Mouse (Mus musculus): Measurements from ENCODE around the gene Sergef. TPM values are rescaled to one million over a fixed set of nuclear protein-coding genes. Genes with fewer than 3 reads are reported as not detected.

The Sergef gene
- polyA plus RNA-seq, 2 experiments, result 3.3 to 5.5 TPM

DNA sequence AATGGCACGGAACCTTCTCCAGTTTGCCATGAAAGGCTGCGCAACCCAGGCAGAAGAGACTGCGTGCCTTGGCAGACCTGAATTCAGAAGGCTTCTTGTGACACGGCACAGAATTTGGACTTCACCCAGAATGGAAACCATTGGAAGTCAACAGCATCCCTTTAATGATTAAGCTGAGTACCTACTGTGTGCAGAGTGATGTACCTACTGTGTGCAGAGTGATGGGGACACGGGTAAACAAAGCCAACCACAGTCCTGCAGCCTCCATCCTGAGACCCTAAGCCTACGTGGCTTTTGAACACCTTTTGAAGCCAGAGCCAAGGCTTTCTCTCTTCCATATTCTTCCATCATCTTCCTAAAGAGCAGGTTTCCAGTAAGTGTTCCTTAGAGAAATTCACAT lies 56.9 kb downstream of the Sergef start:
- Histone ChIP-seq H3K9me3 (ENCODE audit: control insufficient read depth, low read length) (no peaks in the 10 kb centered on the region), H3K4me1 (replicated peaks; ENCODE audit: control insufficient read depth in 2 of 2, insufficient read depth in 2 of 2, low read length in 1 of 2) (no peaks in the 10 kb centered on the region; a peak in 1 of 4 replicates), H3K4me3 (ENCODE audit: insufficient read depth in 1 of 2, low read depth in 2 of 2, low read length in 2 of 2) (no peak overlapping the region), H3K27me3 (ENCODE audit: control insufficient read depth, insufficient read depth, low read length) (no peaks in the 10 kb centered on the region), H3K4me2 (ENCODE audit: low read depth) (no peak overlapping the region), H3K9ac (replicated peaks) (no peak overlapping the region), H3K36me3 (replicated peaks; ENCODE audit: control insufficient read depth, insufficient read depth, low read depth) (no peaks in the 10 kb centered on the region), H3K27ac (no peak overlapping the region)
- TF ChIP-seq EP300 (IDR thresholded peaks at IDR 0.05; ENCODE audit: low read depth) (no peak), CTCF (IDR thresholded peaks at IDR 0.05; ENCODE audit: low read depth) (no peak)
- no peak for ATAC-seq (ENCODE audit: insufficient read depth)
- WGBS (ENCODE audit: insufficient replicate concordance), result 81% methylated on average over 6 of the region's 6 CpGs
- no peak for DNase-seq (ENCODE audit: low read depth in 3 of 3, low spot score in 3 of 3)

- no peak overlapping the region for H3K4me2 ChIP-seq (ENCODE audit: low read depth)
- no peak overlapping the region for H3K27ac ChIP-seq
- no peaks in the 10 kb centered on the region for H3K9me3 ChIP-seq (ENCODE audit: control insufficient read depth, low read length)
- no peaks in the 10 kb centered on the region for H3K27me3 ChIP-seq (ENCODE audit: control insufficient read depth, insufficient read depth, low read length)
- H3K4me3 ChIP-seq (ENCODE audit: insufficient read depth in 1 of 2, low read depth in 2 of 2, low read length in 2 of 2), result no peak overlapping the region
- TF ChIP-seq EP300 (IDR thresholded peaks at IDR 0.05; ENCODE audit: low read depth) (no peak), CTCF (IDR thresholded peaks at IDR 0.05; ENCODE audit: low read depth) (no peak)
- H3K36me3 ChIP-seq (replicated peaks; ENCODE audit: control insufficient read depth, insufficient read depth, low read depth), result no peaks in the 10 kb centered on the region
- no peaks in the 10 kb centered on the region for H3K4me1 ChIP-seq (replicated peaks; ENCODE audit: control insufficient read depth in 2 of 2, insufficient read depth in 2 of 2, low read length in 1 of 2)
- 54% methylated on average over 8 of the region's 8 CpGs for WGBS (ENCODE audit: insufficient replicate concordance)
- no peak overlapping the region for H3K9ac ChIP-seq (replicated peaks)
- no peak for ATAC-seq (ENCODE audit: insufficient read depth)
- DNase-seq (ENCODE audit: low read depth in 3 of 3, low spot score in 3 of 3), result no peak
Measured at GRCm38 (mm10) chr7:46581358-46581930, 58.2 kb downstream of the Sergef start.

DNA sequence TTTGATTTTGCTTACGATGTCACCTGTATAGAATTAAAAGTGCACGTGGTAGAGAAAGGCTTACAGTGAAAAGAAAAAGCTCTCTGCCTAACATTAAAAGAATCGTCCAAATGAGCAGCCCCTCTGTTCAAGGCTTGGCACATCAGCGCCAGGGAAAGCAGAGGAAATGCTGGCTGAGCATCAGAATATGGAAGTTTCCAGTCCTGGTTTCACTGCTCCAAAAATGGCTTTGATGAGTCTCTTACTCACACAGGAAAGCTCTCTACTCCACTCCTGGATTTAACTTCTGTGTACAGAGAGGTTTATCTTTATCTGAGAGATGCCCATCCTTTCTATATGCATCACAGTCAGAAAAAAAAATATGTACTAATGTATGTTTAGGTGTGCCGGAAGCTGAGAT lies 61.5 kb downstream of the Sergef start:
- ATAC-seq (ENCODE audit: insufficient read depth) (no peak), DNase-seq (ENCODE audit: low read depth in 3 of 3, low spot score in 3 of 3) (no peak)
- H3K27me3 ChIP-seq (ENCODE audit: control insufficient read depth, insufficient read depth, low read length), result no peaks in the 10 kb centered on the region
- no peaks in the 10 kb centered on the region for H3K36me3 ChIP-seq (replicated peaks; ENCODE audit: control insufficient read depth, insufficient read depth, low read depth)
- H3K4me1 ChIP-seq (replicated peaks; ENCODE audit: control insufficient read depth in 2 of 2, insufficient read depth in 2 of 2, low read length in 1 of 2), result no peaks in the 10 kb centered on the region
- H3K4me3 ChIP-seq (ENCODE audit: insufficient read depth in 1 of 2, low read depth in 2 of 2, low read length in 2 of 2), result no peak overlapping the region
- TF ChIP-seq CTCF (IDR thresholded peaks at IDR 0.05; ENCODE audit: low read depth) (no peak), EP300 (IDR thresholded peaks at IDR 0.05; ENCODE audit: low read depth) (no peak)
- no peaks in the 10 kb centered on the region for H3K9me3 ChIP-seq (ENCODE audit: control insufficient read depth, low read length)
- H3K27ac ChIP-seq, result no peak overlapping the region
- 66% methylated on average over 5 of the region's 5 CpGs for WGBS (ENCODE audit: insufficient replicate concordance)
- no peak overlapping the region for H3K9ac ChIP-seq (replicated peaks)
- H3K4me2 ChIP-seq (ENCODE audit: low read depth), result no peak overlapping the region

- Histone ChIP-seq H3K4me3 (ENCODE audit: insufficient read depth in 1 of 2, low read depth in 2 of 2, low read length in 2 of 2) (no peak overlapping the region), H3K27ac (no peak overlapping the region), H3K27me3 (ENCODE audit: control insufficient read depth, insufficient read depth, low read length) (no peaks in the 10 kb centered on the region), H3K36me3 (replicated peaks; ENCODE audit: control insufficient read depth, insufficient read depth, low read depth) (no peaks in the 10 kb centered on the region), H3K4me1 (replicated peaks; ENCODE audit: control insufficient read depth in 2 of 2, insufficient read depth in 2 of 2, low read length in 1 of 2) (no peaks in the 10 kb centered on the region), H3K9ac (replicated peaks) (no peak overlapping the region), H3K9me3 (ENCODE audit: control insufficient read depth, low read length) (no peaks in the 10 kb centered on the region), H3K4me2 (ENCODE audit: low read depth) (no peak overlapping the region)
- DNase-seq (ENCODE audit: low read depth in 3 of 3, low spot score in 3 of 3), result no peak
- 73% methylated on average over 2 of the region's 2 CpGs for WGBS (ENCODE audit: insufficient replicate concordance)
- no peak for ATAC-seq (ENCODE audit: insufficient read depth)
- TF ChIP-seq EP300 (IDR thresholded peaks at IDR 0.05; ENCODE audit: low read depth), result no peak
- TF ChIP-seq CTCF (IDR thresholded peaks at IDR 0.05; ENCODE audit: low read depth), result no peak
Measured at GRCm38 (mm10) chr7:46575897-46576296, 63.7 kb downstream of the Sergef start.

DNA sequence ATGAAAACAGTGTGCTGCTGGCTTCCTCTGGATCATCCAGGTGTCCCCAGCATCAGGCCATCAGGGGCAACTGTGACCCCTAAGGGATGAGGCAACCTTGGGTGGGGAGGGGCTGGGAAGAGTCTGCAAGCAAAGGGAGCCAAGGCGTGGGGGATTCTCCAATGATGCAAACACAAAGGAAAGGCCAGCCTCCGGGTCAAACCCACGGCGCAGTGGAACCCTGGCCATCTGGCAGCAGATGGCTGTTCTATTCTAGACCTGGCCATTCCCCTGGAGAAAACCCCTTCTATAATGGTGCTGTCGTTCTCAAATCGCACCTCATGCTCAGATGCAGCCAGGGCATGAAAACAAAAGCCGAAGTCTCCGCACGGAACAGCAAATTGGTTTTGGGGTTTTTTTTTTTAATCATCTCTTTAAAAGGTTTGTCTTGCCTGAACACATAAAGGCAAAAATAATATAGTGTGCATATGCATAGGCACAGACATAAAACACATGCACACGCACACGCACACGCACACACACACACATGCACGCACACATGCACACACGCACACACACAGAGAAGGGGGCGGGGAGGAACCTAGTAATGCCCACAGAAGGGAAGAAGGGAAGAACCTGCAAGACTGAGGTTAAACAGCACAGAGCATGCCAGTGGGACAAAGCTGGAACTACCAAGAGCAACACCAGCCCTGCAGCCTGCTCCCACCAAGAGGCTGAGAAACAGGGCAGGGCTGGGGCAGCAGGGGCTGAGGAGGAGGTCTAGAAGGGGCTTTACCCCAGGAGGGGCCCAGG lies 66.6 kb downstream of the Sergef start:
- Histone ChIP-seq H3K27ac (no peak overlapping the region), H3K9ac (replicated peaks) (no peak overlapping the region), H3K9me3 (ENCODE audit: control insufficient read depth, low read length) (no peaks in the 10 kb centered on the region), H3K36me3 (replicated peaks; ENCODE audit: control insufficient read depth, insufficient read depth, low read depth) (no peaks in the 10 kb centered on the region), H3K4me1 (replicated peaks; ENCODE audit: control insufficient read depth in 2 of 2, insufficient read depth in 2 of 2, low read length in 1 of 2) (no peaks in the 10 kb centered on the region), H3K27me3 (ENCODE audit: control insufficient read depth, insufficient read depth, low read length) (no peaks in the 10 kb centered on the region), H3K4me2 (ENCODE audit: low read depth) (no peak overlapping the region), H3K4me3 (ENCODE audit: insufficient read depth in 1 of 2, low read depth in 2 of 2, low read length in 2 of 2) (no peak overlapping the region)
- DNase-seq (ENCODE audit: low read depth in 3 of 3, low spot score in 3 of 3), result no peak
- TF ChIP-seq EP300 (IDR thresholded peaks at IDR 0.05; ENCODE audit: low read depth), result no peak
- no peak for TF ChIP-seq CTCF (IDR thresholded peaks at IDR 0.05; ENCODE audit: low read depth)
- ATAC-seq (ENCODE audit: insufficient read depth), result no peak
- 78% methylated on average over 15 of the region's 15 CpGs for WGBS (ENCODE audit: insufficient replicate concordance)

Data from liver, embryonic 14.5 days (tissue).